Mouse (Mus musculus): ENCODE data around the gene Clybl. TPM values are rescaled to one million over a fixed set of nuclear protein-coding genes. Genes with fewer than 3 reads are reported as not detected.
A peak's percentile ranks its signal among the peaks of the same experiment; 100 is the strongest.

Clybl gene
- polyA plus RNA-seq, 1 experiment from 2014 or later, result 29.1 TPM

- no peak overlapping the region for H3K9ac ChIP-seq (replicated peaks; ENCODE audit: low read length)
- WGBS, result 86% methylated on average over 9 of the region's 9 CpGs
- H3K36me3 ChIP-seq (replicated peaks; ENCODE audit: control insufficient read depth, insufficient read depth, low read depth, low read length), result no peaks in the 10 kb centered on the region
- ATAC-seq (replicated peaks; ENCODE audit: insufficient number of reproducible peaks, low FRiP score, low TSS enrichment, low read depth) (no peak), DNase-seq (ENCODE audit: low spot score) (no peak)
- no peaks in the 10 kb centered on the region for H3K9me3 ChIP-seq (replicated peaks; ENCODE audit: control insufficient read depth, low read length)
- H3K4me2 ChIP-seq (ENCODE audit: low read depth, low read length), result no peak overlapping the region
- H3K4me1 ChIP-seq (ENCODE audit: control insufficient read depth, insufficient read depth, low read length), result no peaks in the 10 kb centered on the region
- H3K4me3 ChIP-seq (ENCODE audit: low read depth, low read length), result no peak overlapping the region
- no peaks in the 10 kb centered on the region for H3K27me3 ChIP-seq (ENCODE audit: control insufficient read depth, insufficient read depth, low read length)
- no peak overlapping the region for H3K27ac ChIP-seq (replicated peaks; ENCODE audit: low read depth, low read length)
Observed at GRCm38 (mm10) chr14:122361807-122362206, 180.3 kb downstream of the Clybl start.

GRCm38 (mm10) chr14:122363156-122363555 is 181.7 kb downstream of the Clybl start:
- Histone ChIP-seq H3K27ac (replicated peaks; ENCODE audit: low read depth, low read length) (no peak overlapping the region), H3K4me3 (ENCODE audit: low read depth, low read length) (no peak overlapping the region), H3K9me3 (replicated peaks; ENCODE audit: control insufficient read depth, low read length) (no peaks in the 10 kb centered on the region), H3K9ac (replicated peaks; ENCODE audit: low read length) (no peak overlapping the region), H3K4me1 (ENCODE audit: control insufficient read depth, insufficient read depth, low read length) (no peaks in the 10 kb centered on the region), H3K36me3 (replicated peaks; ENCODE audit: control insufficient read depth, insufficient read depth, low read depth, low read length) (no peaks in the 10 kb centered on the region), H3K27me3 (ENCODE audit: control insufficient read depth, insufficient read depth, low read length) (no peaks in the 10 kb centered on the region; the same call in 1 of the 2 replicates), H3K4me2 (ENCODE audit: low read depth, low read length) (no peak overlapping the region)
- WGBS, result 30% methylated on average over 6 of the region's 6 CpGs
- no peak for DNase-seq (ENCODE audit: low spot score)
- no peak for ATAC-seq (replicated peaks; ENCODE audit: insufficient number of reproducible peaks, low FRiP score, low TSS enrichment, low read depth)

- Histone ChIP-seq H3K27me3 (ENCODE audit: control insufficient read depth, insufficient read depth, low read length) (no peaks in the 10 kb centered on the region; the same call in 1 of the 2 replicates), H3K9ac (replicated peaks; ENCODE audit: low read length) (no peak overlapping the region), H3K27ac (replicated peaks; ENCODE audit: low read depth, low read length) (no peak overlapping the region), H3K4me3 (ENCODE audit: low read depth, low read length) (no peak overlapping the region), H3K4me1 (ENCODE audit: control insufficient read depth, insufficient read depth, low read length) (no peaks in the 10 kb centered on the region), H3K36me3 (replicated peaks; ENCODE audit: control insufficient read depth, insufficient read depth, low read depth, low read length) (no peaks in the 10 kb centered on the region), H3K4me2 (ENCODE audit: low read depth, low read length) (no peak overlapping the region), H3K9me3 (replicated peaks; ENCODE audit: control insufficient read depth, low read length) (no peaks in the 10 kb centered on the region)
- no peak for ATAC-seq (replicated peaks; ENCODE audit: insufficient number of reproducible peaks, low FRiP score, low TSS enrichment, low read depth)
- 96% methylated on average over 3 of the region's 3 CpGs for WGBS
- DNase-seq (ENCODE audit: low spot score), result no peak
Observed at GRCm38 (mm10) chr14:122364026-122364425, 182.5 kb downstream of the Clybl start.

GRCm38 (mm10) chr14:122367252-122367868 is 185.9 kb downstream of the Clybl start:
- WGBS, result 83% methylated on average over 28 of the region's 28 CpGs
- no peaks in the 10 kb centered on the region; the same call in 1 of the 2 replicates for H3K27me3 ChIP-seq (ENCODE audit: control insufficient read depth, insufficient read depth, low read length)

GRCm38 (mm10) chr14:122367882-122368418 is 186.4 kb downstream of the Clybl start:
- Histone ChIP-seq H3K9me3 (replicated peaks; ENCODE audit: control insufficient read depth, low read length) (no peaks in the 10 kb centered on the region), H3K4me1 (ENCODE audit: control insufficient read depth, insufficient read depth, low read length) (no peaks in the 10 kb centered on the region)

More at GRCm38 (mm10) chr14:122367252-122367868, 185.9 kb downstream of the Clybl start:
- no peak overlapping the region for H3K27ac ChIP-seq (replicated peaks; ENCODE audit: low read depth, low read length)
- H3K4me2 ChIP-seq (ENCODE audit: low read depth, low read length), result no peak overlapping the region
- H3K9ac ChIP-seq (replicated peaks; ENCODE audit: low read length), result no peak overlapping the region
- H3K36me3 ChIP-seq (replicated peaks; ENCODE audit: control insufficient read depth, insufficient read depth, low read depth, low read length), result no peaks in the 10 kb centered on the region
- DNase-seq (ENCODE audit: low spot score) (no peak), ATAC-seq (replicated peaks; ENCODE audit: insufficient number of reproducible peaks, low FRiP score, low TSS enrichment, low read depth) (no peak)
- no peaks in the 10 kb centered on the region for H3K4me1 ChIP-seq (ENCODE audit: control insufficient read depth, insufficient read depth, low read length)
- no peaks in the 10 kb centered on the region for H3K9me3 ChIP-seq (replicated peaks; ENCODE audit: control insufficient read depth, low read length)
- H3K4me3 ChIP-seq (ENCODE audit: low read depth, low read length), result no peak overlapping the region

GRCm38 (mm10) chr14:122368501-122368900 is 187.0 kb downstream of the Clybl start:
- H3K4me2 ChIP-seq (ENCODE audit: low read depth, low read length), result no peak overlapping the region
- no peak overlapping the region for H3K27ac ChIP-seq (replicated peaks; ENCODE audit: low read depth, low read length)
- 75% methylated on average over 8 of the region's 8 CpGs for WGBS
- no peaks in the 10 kb centered on the region for H3K36me3 ChIP-seq (replicated peaks; ENCODE audit: control insufficient read depth, insufficient read depth, low read depth, low read length)
- ATAC-seq (replicated peaks; ENCODE audit: insufficient number of reproducible peaks, low FRiP score, low TSS enrichment, low read depth) (no peak), DNase-seq (ENCODE audit: low spot score) (peak; percentile 5)
- no peaks in the 10 kb centered on the region for H3K4me1 ChIP-seq (ENCODE audit: control insufficient read depth, insufficient read depth, low read length)
- no peaks in the 10 kb centered on the region; the same call in 1 of the 2 replicates for H3K27me3 ChIP-seq (ENCODE audit: control insufficient read depth, insufficient read depth, low read length)
- no peak overlapping the region for H3K9ac ChIP-seq (replicated peaks; ENCODE audit: low read length)
- H3K9me3 ChIP-seq (replicated peaks; ENCODE audit: control insufficient read depth, low read length), result no peaks in the 10 kb centered on the region
- no peak overlapping the region for H3K4me3 ChIP-seq (ENCODE audit: low read depth, low read length)

More at GRCm38 (mm10) chr14:122367882-122368418, 186.4 kb downstream of the Clybl start:
- Histone ChIP-seq H3K27ac (replicated peaks; ENCODE audit: low read depth, low read length) (no peak overlapping the region), H3K36me3 (replicated peaks; ENCODE audit: control insufficient read depth, insufficient read depth, low read depth, low read length) (no peaks in the 10 kb centered on the region), H3K27me3 (ENCODE audit: control insufficient read depth, insufficient read depth, low read length) (no peaks in the 10 kb centered on the region; the same call in 1 of the 2 replicates), H3K4me2 (ENCODE audit: low read depth, low read length) (no peak overlapping the region), H3K9ac (replicated peaks; ENCODE audit: low read length) (no peak overlapping the region), H3K4me3 (ENCODE audit: low read depth, low read length) (no peak overlapping the region)
- ATAC-seq (replicated peaks; ENCODE audit: insufficient number of reproducible peaks, low FRiP score, low TSS enrichment, low read depth), result no peak
- no peak for DNase-seq (ENCODE audit: low spot score)
- WGBS, result 84% methylated on average over 3 of the region's 3 CpGs

GRCm38 (mm10) chr14:122371979-122372378 is 190.5 kb downstream of the Clybl start:
- WGBS, result 24% methylated on average over 5 of the region's 5 CpGs
- no peaks in the 10 kb centered on the region for H3K4me1 ChIP-seq (ENCODE audit: control insufficient read depth, insufficient read depth, low read length)
- H3K9me3 ChIP-seq (replicated peaks; ENCODE audit: control insufficient read depth, low read length), result no peaks in the 10 kb centered on the region
- H3K36me3 ChIP-seq (replicated peaks; ENCODE audit: control insufficient read depth, insufficient read depth, low read depth, low read length), result no peaks in the 10 kb centered on the region
- no peaks in the 10 kb centered on the region; the same call in 1 of the 2 replicates for H3K27me3 ChIP-seq (ENCODE audit: control insufficient read depth, insufficient read depth, low read length)
- no peak for ATAC-seq (replicated peaks; ENCODE audit: insufficient number of reproducible peaks, low FRiP score, low TSS enrichment, low read depth)
- no peak overlapping the region for H3K27ac ChIP-seq (replicated peaks; ENCODE audit: low read depth, low read length)
- no peak overlapping the region for H3K4me3 ChIP-seq (ENCODE audit: low read depth, low read length)
- no peak overlapping the region for H3K9ac ChIP-seq (replicated peaks; ENCODE audit: low read length)
- peak; percentile 76 for DNase-seq (ENCODE audit: low spot score)
- H3K4me2 ChIP-seq (ENCODE audit: low read depth, low read length), result no peak overlapping the region

GRCm38 (mm10) chr14:122373458-122373857 is 192.0 kb downstream of the Clybl start:
- H3K4me2 ChIP-seq (ENCODE audit: low read depth, low read length), result peak overlapping the region; percentile 19
- H3K4me3 ChIP-seq (ENCODE audit: low read depth, low read length), result no peak overlapping the region
- H3K27me3 ChIP-seq (ENCODE audit: control insufficient read depth, insufficient read depth, low read length), result no peaks in the 10 kb centered on the region
- no peaks in the 10 kb centered on the region for H3K4me1 ChIP-seq (ENCODE audit: control insufficient read depth, insufficient read depth, low read length)
- H3K27ac ChIP-seq (replicated peaks; ENCODE audit: low read depth, low read length), result no peak overlapping the region
- whole genome bisulfite sequencing, result 19% methylated on average over 19 of the region's 19 CpGs
- H3K36me3 ChIP-seq (replicated peaks; ENCODE audit: control insufficient read depth, insufficient read depth, low read depth, low read length), result no peaks in the 10 kb centered on the region
- H3K9ac ChIP-seq (replicated peaks; ENCODE audit: low read length), result no peak overlapping the region
- no peaks in the 10 kb centered on the region for H3K9me3 ChIP-seq (replicated peaks; ENCODE audit: control insufficient read depth, low read length)
- DNase-seq (ENCODE audit: low spot score) (peak; percentile 54), ATAC-seq (replicated peaks; ENCODE audit: insufficient number of reproducible peaks, low FRiP score, low TSS enrichment, low read depth) (peak; percentile 44; the same call in 1 of the 2 replicates)

All from embryonic facial prominence, embryonic 11.5 days (tissue).